Mouse (Mus musculus) hindbrain, embryonic 12.5 days (tissue): ENCODE measurements around the gene Gm28539. TPM values are rescaled to one million over a fixed set of nuclear protein-coding genes. Genes with fewer than 3 reads are reported as not detected.
"Not testable (repeated sequence)": the region's sequence is repeated elsewhere in the genome, so short reads cannot be mapped to it uniquely, and the experiment has no call there.

ENCODE experiments used
- ATAC-seq: fragments of 200-750 bp; cut with Nextera tagmentation; 2 replicates; pipeline ENCODE4 v1.8.0; 2017; ENCODE audit warnings: moderate TSS enrichment; ENCODE audit not compliant: low FRiP score
- H3K27ac ChIP-seq: fragments of 300-500 bp; sonication (generic); 2 replicates; pipeline ENCODE4 v1.5.1; 2016; ENCODE audit warnings: mild to moderate bottlenecking
- H3K27me3 ChIP-seq: fragments of 300-500 bp; sonication (generic); 2 replicates; pipeline ENCODE4 v1.6.1; 2016; ENCODE audit warnings: mild to moderate bottlenecking
- H3K36me3 ChIP-seq: fragments of 300-500 bp; sonication (generic); 2 replicates; pipeline ENCODE4 v1.6.1; 2016; ENCODE audit warnings: mild to moderate bottlenecking
- H3K4me1 ChIP-seq: fragments of 300-500 bp; sonication (generic); 2 replicates; pipeline ENCODE4 v1.6.1; 2016
- H3K4me2 ChIP-seq: fragments of 300-500 bp; sonication (generic); replicated peaks from 2 replicates; pipeline ENCODE4 v1.6.1; 2016; ENCODE audit warnings: mild to moderate bottlenecking
- H3K4me3 ChIP-seq: fragments of 300-500 bp; sonication (generic); 2 replicates; pipeline ENCODE4 v1.5.1; 2016; ENCODE audit warnings: mild to moderate bottlenecking
- H3K9ac ChIP-seq: fragments of 300-500 bp; sonication (generic); 2 replicates; pipeline ENCODE4 v1.6.1; 2016; ENCODE audit warnings: mild to moderate bottlenecking, moderate library complexity
- H3K9me3 ChIP-seq: fragments of 300-500 bp; sonication (generic); replicated peaks from 2 replicates; pipeline ENCODE4 v1.6.1; 2016; ENCODE audit warnings: mild to moderate bottlenecking
- WGBS: fragments of 180-500 bp; shearing (Covaris S2); methylation state at CpG from one replicate; pipeline ENCODE4 v1.1.7; 2016; 5-methylcytosine and 5-hydroxymethylcytosine counted together
- polyA plus RNA-seq: library from polyadenylated mRNA; unstranded; fragments of >200 nt; fragmentation: Nextera tagmentation; extraction: Ambion mirVana; gene quantifications from 2 replicates; pipeline ENCODE4 v1.2.1, GENCODE M21; 2016

Gene Gm28539
- polyA plus RNA-seq, 1 experiment from 2014 or later: not detected

DNA sequence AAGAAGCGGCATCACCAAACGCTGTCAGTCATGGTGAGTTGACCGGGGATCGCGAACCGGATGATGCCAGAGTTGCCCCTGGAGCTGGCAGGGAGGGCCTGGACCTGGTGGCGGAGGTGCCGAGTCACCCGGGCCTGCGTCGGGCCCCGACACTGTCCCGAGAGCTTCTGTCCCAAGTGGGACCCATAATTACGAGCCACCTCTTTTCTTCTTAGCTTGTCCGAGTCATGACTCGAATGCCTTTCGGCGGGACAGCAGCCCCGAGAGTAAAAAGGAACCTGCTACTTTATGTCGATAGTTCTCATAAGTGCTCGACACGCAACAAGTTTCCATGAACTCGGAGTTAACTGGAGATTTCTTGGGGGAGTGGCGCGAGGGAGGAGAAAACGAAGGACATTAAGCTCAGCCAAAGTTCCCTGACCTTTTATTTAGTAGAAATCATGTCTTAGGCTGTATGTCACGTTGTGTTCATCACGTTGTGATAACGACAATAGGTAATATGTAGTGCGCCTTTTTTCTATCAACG lies 23.9 kb upstream of the Gm28539 start:
- H3K4me2 ChIP-seq: peak overlapping the region; percentile 82
- peaks cover 18% of the 10 kb centered on the region for H3K4me1 ChIP-seq
- peak; percentile 65 for ATAC-seq
- peak overlapping the region; percentile 84 for H3K4me3 ChIP-seq
- H3K9me3 ChIP-seq: no peaks in the 10 kb centered on the region
- H3K27me3 ChIP-seq: no peaks in the 10 kb centered on the region
- peak overlapping the region; percentile 50; the same call in 1 of the 2 replicates for H3K27ac ChIP-seq
- WGBS: 2% methylated on average over 31 of the region's 31 CpGs
- peak overlapping the region; percentile 87 for H3K9ac ChIP-seq
- peaks cover 34% of the 10 kb centered on the region for H3K36me3 ChIP-seq

DNA sequence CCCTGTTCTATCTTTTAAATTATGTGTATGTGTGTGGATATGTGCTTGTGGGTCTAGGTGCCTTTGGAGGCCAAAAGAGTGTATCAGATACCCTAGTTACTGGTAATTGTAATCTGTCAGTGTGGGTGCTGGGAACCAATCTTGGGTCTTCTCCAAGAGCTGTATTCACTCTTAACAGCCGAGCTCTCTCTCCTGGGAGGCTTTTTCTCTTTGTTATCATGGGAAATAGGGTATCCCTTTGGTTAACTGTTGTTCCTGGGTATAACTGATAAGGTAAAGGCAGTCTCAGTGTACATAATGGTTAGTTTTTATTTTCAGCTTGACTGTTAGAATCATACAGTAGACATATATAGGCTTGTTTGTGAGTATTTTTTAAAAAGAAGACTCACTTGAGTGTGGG lies 14.0 kb upstream of the Gm28539 start:
- no peak overlapping the region for H3K4me2 ChIP-seq
- no peak for ATAC-seq
- H3K27ac ChIP-seq: no peak overlapping the region
- H3K4me3 ChIP-seq: no peak overlapping the region
- no peaks in the 10 kb centered on the region for H3K9me3 ChIP-seq
- no peak overlapping the region for H3K9ac ChIP-seq
- no peaks in the 10 kb centered on the region for H3K27me3 ChIP-seq
- WGBS: 88% methylated on average over 1 of the region's 1 CpGs
- H3K36me3 ChIP-seq: peaks cover 95% of the 10 kb centered on the region
- no peaks in the 10 kb centered on the region for H3K4me1 ChIP-seq

DNA sequence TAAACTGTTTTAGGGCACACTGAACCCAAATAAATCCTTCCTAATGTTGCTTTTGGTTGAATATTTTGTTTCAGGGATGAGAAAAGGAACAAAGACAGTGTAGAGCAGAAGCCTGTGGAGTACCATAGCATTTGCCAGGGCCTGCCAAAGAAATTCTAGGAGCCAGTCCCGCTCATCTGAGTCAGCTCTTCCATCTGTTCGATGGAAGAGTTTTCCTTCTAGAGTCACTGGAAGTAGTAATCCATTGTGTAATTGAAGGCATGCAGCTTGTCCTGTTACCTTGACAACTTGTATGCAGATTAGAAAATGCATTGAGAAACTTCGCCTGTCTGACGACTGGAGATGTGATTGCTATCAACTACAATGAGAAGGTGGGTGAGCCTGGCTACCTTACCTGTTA lies 13.5 kb upstream of the Gm28539 start:
- H3K9me3 ChIP-seq: no peaks in the 10 kb centered on the region
- H3K27ac ChIP-seq: no peak overlapping the region
- H3K4me1 ChIP-seq: no peaks in the 10 kb centered on the region
- no peak overlapping the region for H3K9ac ChIP-seq
- H3K4me3 ChIP-seq: no peak overlapping the region
- 76% methylated on average over 4 of the region's 4 CpGs for WGBS
- no peak for ATAC-seq
- H3K36me3 ChIP-seq: peaks cover 95% of the 10 kb centered on the region
- H3K4me2 ChIP-seq: no peak overlapping the region
- H3K27me3 ChIP-seq: no peaks in the 10 kb centered on the region

DNA sequence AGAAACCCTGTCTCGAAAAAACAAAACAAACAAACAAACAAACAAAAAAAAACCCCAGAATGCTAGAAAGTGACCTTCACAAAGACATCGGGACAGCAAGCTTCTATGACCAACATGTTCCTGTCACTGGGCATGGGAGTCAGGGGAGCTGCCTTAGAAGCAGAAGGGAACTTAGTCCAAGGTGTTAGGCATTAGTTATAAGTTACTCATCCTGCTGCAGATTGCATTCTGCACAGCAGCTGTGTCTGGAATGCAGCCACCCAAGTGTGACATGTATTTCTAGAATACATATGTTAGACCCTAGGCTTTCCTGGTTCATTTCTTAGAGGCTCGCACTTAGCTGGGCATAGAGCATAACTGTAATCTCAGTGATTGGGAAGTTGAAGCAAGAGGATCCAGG lies 7.8 kb upstream of the Gm28539 start:
- Histone ChIP-seq H3K4me1 (no peaks in the 10 kb centered on the region), H3K9me3 (no peaks in the 10 kb centered on the region), H3K36me3 (peaks cover 87% of the 10 kb centered on the region), H3K27ac (no peak overlapping the region), H3K9ac (no peak overlapping the region), H3K4me3 (no peak overlapping the region), H3K27me3 (no peaks in the 10 kb centered on the region), H3K4me2 (no peak overlapping the region)
- 92% methylated on average over 3 of the region's 3 CpGs for WGBS
- no peak for ATAC-seq

DNA sequence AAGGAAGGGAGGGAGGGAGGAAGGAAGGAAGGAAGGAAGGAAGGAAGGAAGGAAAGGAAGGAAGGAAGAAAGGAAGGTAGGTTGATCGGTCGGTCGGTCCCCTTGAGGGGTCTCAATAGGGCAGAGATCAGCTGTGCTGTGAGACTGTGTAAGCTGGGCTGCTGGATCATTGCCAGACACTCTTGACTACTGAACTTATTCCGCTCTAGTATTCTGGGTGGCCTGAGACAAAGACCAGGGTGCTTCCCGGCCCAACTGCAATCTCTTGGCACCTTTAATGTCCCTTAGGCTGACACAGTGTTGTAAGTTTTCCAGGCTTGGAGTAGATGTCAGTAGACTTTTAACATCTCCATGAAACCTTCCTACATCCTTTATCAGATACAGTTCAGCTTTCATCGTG lies 7.3 kb upstream of the Gm28539 start:
- no peaks in the 10 kb centered on the region for H3K9me3 ChIP-seq
- H3K27ac ChIP-seq: no peak overlapping the region
- H3K36me3 ChIP-seq: peaks cover 87% of the 10 kb centered on the region
- no peak overlapping the region for H3K4me3 ChIP-seq
- no peaks in the 10 kb centered on the region for H3K4me1 ChIP-seq
- H3K4me2 ChIP-seq: no peak overlapping the region
- H3K27me3 ChIP-seq: no peaks in the 10 kb centered on the region
- WGBS: 89% methylated on average over 6 of the region's 6 CpGs
- no peak for ATAC-seq
- H3K9ac ChIP-seq: no peak overlapping the region

DNA sequence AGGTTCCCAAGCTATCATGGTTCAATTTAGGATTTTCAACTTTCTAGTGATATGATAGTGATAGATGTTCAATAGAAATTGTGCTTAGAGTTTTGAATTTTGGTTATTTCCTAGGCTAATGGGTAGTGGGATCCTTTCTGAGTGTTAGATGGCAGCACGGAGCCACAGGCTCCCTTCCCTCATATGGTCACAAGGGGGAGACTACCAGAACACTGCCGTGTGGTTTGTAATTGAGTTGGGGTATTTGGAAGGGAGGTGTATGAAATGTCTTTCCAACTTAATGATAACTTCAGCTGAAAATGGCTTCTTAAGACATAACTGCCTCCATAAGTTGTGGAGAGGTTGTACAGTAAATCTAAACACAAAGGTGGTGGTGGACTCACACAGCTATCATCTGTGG lies 2.9 kb upstream of the Gm28539 start:
- Histone ChIP-seq H3K27me3 (no peaks in the 10 kb centered on the region), H3K9ac (no peak overlapping the region), H3K4me2 (no peak overlapping the region), H3K36me3 (peaks cover 56% of the 10 kb centered on the region), H3K27ac (no peak overlapping the region), H3K4me1 (no peaks in the 10 kb centered on the region), H3K4me3 (no peak overlapping the region), H3K9me3 (no peaks in the 10 kb centered on the region)
- ATAC-seq: no peak
- WGBS: 68% methylated on average over 2 of the region's 2 CpGs

DNA sequence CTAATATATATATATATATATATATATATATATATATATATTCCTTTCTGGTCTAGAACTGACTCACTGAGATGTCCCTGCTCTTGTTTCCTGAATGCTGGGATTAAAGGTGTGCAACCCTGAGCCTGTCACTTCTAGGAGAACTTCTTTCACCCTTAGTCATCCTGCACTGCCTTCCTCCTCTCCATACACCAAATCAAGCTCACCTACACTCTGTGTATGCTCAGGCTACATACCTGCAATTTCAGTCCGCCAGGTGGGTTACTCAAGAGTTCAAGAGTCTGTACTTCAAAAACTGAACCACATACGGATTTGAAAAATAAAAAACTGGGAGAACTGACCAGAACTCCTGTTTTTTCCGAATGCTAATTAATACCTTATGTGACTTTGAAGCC lies 314 bp upstream of the Gm28539 start:
- H3K4me2 ChIP-seq: peak overlapping the region; percentile 62
- H3K9me3 ChIP-seq: no peaks in the 10 kb centered on the region
- peaks cover 39% of the 10 kb centered on the region for H3K36me3 ChIP-seq
- ATAC-seq: peak; percentile 55
- H3K27ac ChIP-seq: no peak overlapping the region
- H3K9ac ChIP-seq: no peak overlapping the region; the same call in 1 of the 2 replicates
- no peaks in the 10 kb centered on the region for H3K27me3 ChIP-seq
- H3K4me3 ChIP-seq: peak overlapping the region; percentile 85
- H3K4me1 ChIP-seq: no peaks in the 10 kb centered on the region
- WGBS: 26% methylated on average over 3 of the region's 3 CpGs

DNA sequence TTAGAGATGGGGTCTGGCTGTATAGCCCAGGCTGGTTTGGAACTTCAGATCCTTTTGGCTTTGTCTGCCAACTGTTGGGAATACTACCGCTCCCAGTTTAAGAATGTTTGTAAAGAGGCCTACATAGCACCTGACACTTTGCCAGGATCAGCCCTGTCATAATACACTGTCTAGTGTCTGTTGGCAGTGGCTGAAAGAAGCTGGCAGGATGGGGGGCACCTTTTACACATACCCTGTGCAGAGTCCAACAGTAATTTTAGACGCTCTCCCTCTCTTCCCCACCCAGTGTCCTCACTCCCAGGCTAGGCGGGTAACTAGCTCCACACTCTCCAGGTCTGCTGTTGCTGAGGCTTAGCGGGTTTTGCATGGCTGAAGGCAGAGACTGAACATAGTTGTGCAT lies 2.0 kb downstream of the Gm28539 start:
- Histone ChIP-seq H3K9me3 (no peaks in the 10 kb centered on the region), H3K27me3 (no peaks in the 10 kb centered on the region), H3K27ac (no peak overlapping the region), H3K9ac (no peak overlapping the region), H3K36me3 (peaks cover 20% of the 10 kb centered on the region), H3K4me2 (no peak overlapping the region), H3K4me3 (no peak overlapping the region), H3K4me1 (no peaks in the 10 kb centered on the region)
- 99% methylated on average over 4 of the region's 4 CpGs for WGBS
- ATAC-seq: no peak

DNA sequence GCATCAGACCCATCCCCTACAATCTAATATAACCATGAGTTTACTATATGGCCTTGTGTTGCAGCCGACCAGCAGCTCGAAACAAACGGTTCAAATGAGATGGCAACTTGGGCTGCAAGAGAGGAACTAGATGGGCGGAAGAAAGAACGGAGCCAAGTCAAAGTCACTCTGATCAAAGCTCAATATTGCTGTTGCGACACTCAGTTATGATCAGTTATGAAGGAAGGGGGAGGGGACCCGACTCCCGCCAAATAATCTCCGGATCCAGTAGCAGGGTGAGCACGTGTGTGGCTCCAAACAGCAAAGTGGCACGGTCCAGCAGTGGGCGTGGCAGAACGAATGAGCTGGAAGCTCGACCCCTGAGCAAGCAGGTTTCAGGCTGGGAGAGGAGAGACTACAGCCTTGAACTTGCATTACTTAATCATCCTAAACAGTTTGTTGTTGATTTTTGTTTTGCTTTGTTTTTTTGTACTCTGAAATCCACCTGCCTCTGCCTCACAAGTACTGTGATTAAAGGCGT lies 10.0 kb downstream of the Gm28539 start:
- no peak overlapping the region for H3K9ac ChIP-seq

DNA sequence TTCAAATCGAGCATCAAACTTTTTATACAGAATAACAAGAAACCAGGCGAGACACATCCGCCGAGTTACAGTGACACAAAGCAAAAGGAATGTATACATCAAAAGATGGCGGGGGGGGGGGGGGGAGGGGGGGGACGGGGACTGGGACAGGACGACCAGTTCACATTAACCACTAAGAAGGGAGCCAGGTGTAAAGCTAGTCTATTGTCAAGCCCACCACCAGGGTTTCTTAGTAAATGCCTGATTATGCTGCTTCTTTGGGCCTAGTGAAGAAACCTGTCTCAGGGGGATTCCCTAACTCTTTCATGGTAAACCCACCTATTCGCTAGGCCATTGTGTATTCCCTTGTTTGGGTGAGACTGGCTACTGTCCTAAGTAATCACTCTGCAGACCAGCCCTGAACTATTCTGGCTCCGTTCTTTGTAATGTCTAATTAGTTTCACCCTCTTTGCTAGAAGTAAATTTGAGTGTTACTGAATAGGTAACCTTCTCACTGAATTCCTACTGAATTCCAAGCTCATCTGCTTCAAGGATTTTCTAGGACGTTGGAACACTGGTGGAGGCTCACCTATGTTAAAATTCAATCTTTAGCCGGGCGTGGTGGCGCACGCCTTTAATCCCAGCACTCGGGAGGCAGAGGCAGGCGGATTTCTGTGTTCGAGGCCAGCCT lies 13.3 kb downstream of the Gm28539 start:
- not testable (repeated sequence) for H3K4me1 ChIP-seq, H3K36me3 ChIP-seq, H3K9ac ChIP-seq, ATAC-seq, H3K27ac ChIP-seq, H3K4me3 ChIP-seq, H3K4me2 ChIP-seq, H3K27me3 ChIP-seq, H3K9me3 ChIP-seq
- 90% methylated on average over 15 of the region's 17 CpGs for WGBS

More for the DNA sequence above, 10.0 kb downstream of the Gm28539 start:
- WGBS: 92% methylated on average over 15 of the region's 15 CpGs
- H3K4me3 ChIP-seq: no peak overlapping the region
- ATAC-seq: no peak
- no peaks in the 10 kb centered on the region for H3K36me3 ChIP-seq
- no peaks in the 10 kb centered on the region; the same call in 1 of the 2 replicates for H3K9me3 ChIP-seq
- H3K27ac ChIP-seq: no peak overlapping the region
- no peaks in the 10 kb centered on the region for H3K27me3 ChIP-seq
- no peaks in the 10 kb centered on the region for H3K4me1 ChIP-seq
- H3K4me2 ChIP-seq: no peak overlapping the region

DNA sequence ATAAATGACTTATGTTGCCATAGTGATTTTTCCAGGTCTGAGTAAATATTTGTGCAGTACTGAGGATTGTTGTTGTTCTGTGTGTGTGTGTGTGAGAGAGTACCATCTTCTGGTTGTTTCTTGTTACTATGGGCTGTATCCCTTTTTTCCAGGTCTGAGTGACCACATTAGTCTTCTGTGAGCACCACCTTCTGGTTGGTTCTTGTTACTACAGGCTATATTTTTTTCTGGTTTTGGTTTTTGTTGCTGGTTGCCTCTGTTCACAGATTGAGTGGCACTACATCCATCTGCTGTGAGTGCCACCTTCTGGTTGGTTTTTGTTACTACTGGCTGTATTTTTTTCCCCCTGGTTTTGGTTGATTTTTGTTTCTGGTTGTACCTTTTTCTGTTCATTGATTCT lies 22.2 kb downstream of the Gm28539 start:
- no peak overlapping the region for H3K9ac ChIP-seq
- H3K27ac ChIP-seq: no peak overlapping the region
- no peak overlapping the region for H3K4me3 ChIP-seq
- H3K27me3 ChIP-seq: no peaks in the 10 kb centered on the region
- no peaks in the 10 kb centered on the region for H3K9me3 ChIP-seq
- no peaks in the 10 kb centered on the region for H3K36me3 ChIP-seq
- H3K4me1 ChIP-seq: no peaks in the 10 kb centered on the region
- no peak for ATAC-seq
- no peak overlapping the region for H3K4me2 ChIP-seq

DNA sequence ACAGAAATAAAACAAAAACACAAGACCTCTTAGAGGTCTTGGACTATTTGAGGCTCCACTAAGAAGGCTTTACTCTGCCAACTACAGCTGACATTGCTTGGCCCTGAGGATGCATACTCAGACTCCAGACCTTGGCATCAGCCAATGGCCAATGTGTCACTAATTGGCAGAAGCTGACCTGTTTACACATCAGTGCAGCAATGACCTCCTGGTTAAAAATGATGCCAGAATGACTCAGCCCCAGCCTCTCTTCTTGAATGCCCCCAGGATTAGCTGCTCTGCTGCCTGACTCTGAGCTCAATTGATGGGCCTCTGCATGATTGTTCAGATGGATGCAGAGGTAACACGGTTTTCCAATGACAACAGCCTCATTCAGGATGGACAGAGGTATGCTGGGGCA lies 23.8 kb downstream of the Gm28539 start:
- Histone ChIP-seq H3K27ac (no peak overlapping the region), H3K4me1 (no peaks in the 10 kb centered on the region), H3K9ac (no peak overlapping the region), H3K36me3 (no peaks in the 10 kb centered on the region), H3K4me3 (no peak overlapping the region), H3K27me3 (no peaks in the 10 kb centered on the region), H3K4me2 (no peak overlapping the region), H3K9me3 (no peaks in the 10 kb centered on the region)
- no peak for ATAC-seq
- 87% methylated on average over 1 of the region's 1 CpGs for WGBS

DNA sequence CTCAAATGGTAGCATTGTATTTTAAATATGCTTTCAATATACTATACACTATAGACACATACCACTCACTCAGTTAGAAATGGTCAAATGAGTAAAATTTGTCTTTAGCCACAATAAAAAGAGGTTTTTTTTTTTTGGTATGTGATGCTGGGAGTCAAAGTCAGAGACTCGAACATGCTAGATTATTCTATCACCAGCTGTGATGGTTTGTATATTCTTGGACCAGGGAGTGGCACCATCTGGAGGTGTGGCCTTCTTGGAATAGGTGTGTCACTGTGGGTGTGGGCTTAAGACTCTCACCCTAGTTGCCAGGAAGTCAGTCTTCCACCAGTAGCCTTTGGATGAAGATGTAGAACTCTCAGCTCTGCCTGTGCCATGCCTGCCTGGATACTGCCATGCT lies 34.1 kb downstream of the Gm28539 start:
- not testable (repeated sequence) for ATAC-seq, H3K4me2 ChIP-seq, H3K4me1 ChIP-seq, H3K4me3 ChIP-seq, H3K9me3 ChIP-seq, H3K9ac ChIP-seq, H3K27me3 ChIP-seq, H3K27ac ChIP-seq
- H3K36me3 ChIP-seq: peaks cover 39% of the 10 kb centered on the region
- 80% methylated on average over 1 of the region's 1 CpGs for WGBS
